Mouse (Mus musculus) induced T-regulatory cell, adult 2 months (primary cell): Measurements from ENCODE around the gene Gpr150.

Source experiments
- DNase-seq: peaks from one replicate; pipeline ENCODE4 v3.0.0-alpha.2; 2012; ENCODE audit warnings: low read depth

Gene Gpr150

DNA sequence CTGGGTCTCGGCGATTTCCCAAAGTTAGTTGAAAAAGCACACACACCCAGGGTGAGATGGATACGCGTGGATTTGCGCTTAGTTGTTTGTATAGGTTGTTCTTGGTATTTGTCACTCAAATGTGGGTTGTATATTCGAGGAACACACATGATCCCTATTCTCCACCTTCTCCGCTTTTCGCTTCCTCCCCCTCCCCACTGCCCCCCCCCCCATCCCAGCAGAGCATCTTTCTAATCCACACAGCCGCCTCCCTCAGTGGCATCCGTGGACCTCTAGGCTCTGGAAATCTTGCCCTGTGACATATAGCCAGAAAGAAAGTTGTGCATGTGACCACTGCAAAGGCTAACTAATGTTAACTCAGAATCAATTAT lies at the start of gene Gpr150:
Gpr150 (minus strand) TSS at position 101 of the 371 bp plus-strand sequence.
- DNase-seq: no peak

DNA sequence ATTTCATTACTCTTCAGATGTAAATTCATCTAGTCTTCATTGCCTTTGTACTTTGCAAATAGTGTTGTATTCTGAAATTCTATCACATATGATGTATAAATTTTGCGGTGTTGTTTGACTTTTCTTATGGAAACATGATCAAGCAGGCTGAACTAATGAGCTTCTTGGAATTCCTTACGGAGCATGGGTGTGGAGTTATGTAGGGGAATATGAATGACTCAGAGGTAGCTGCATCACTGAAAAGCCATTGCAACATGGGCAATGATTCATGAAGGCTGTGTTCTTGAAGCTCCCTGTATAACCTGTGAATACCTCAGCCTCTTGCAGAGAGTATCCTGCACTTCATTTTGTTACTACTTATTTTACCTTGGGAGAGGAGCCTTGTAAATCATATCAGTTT lies 45.2 kb upstream of the Gpr150 start:
- DNase-seq: no peak

DNA sequence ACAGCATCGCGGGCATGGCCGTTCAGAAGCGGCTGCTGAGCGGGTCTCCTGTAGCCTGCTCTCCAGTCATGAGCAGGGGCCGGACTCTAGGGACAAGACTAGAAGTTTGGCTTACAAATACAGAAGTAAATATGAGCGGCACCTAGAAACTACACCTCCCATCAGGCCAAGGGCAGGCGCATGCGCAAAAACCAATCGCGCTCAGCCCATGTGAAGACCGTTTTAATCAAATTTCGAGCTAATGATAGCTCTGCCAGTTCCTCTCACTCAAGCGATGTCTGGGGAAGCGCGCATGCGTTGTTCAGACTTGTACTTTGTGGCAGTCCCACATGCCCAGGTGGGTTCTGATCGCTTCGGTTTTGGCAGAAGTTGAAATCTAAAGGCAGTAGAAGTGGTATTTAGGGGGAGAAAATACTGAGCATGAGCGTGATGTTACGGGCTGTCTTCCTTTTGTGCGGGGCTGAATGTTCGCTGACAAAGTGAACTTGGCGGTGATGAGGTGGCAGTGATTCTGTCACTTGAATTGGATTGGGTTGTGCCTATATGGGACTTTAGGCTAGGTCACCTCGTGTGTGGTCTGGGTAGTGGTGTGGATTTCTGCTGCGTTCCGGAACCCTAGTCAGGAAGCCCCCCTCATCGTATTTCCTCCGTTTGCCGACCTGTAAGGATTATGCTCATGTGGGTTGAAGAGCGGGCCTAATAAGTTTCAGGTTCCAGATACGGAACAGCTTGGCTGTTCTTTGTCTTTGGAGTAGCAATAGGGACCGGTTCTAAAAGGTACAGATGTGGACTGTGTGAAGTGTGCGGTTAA lies 41.9 kb upstream of the Gpr150 start, which contains the start of the genes Arsk and Ttc37:
Arsk (minus strand) TSS at position 168 of the 811 bp plus-strand sequence.
Ttc37 (plus strand) TSS at position 242 of the 811 bp plus-strand sequence.
- peak; percentile 98 for DNase-seq

DNA sequence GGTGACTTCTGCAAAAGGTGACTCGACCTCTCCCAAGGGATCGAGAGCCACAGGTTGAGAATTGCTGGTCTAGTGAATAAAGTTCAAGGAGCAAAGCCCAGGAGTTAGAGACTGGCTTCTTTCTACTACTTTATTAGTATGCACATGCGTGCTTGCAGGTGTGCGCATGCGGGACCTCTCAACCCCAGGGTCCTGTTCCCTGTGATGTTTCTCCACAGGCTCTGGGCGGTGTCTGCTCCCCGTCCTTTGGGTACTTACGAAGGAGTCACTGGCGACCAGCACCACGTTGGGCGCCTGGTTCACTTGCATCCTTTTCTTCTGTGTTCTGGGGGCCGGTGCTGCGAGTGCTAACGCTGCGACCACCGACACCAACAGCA lies 41.3 kb upstream of the Gpr150 start:
- no peak for DNase-seq

DNA sequence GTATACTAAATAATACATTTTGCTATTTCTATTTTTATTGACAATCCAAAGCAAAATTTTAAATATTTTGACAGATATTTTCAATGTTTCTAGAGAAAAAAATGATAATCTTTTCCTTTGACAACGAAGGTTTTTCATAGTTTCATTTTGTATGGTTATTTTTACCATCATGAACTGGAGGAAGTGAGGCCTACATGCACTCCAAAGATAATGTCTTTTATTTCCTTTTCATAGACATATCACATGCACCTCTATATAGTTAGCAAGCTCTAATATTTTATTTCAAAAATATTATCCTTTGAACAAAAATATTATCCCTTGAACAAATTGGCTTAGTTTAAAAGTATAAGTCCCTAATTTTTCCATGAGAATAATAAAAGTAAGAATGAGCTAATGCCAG lies 17.5 kb upstream of the Gpr150 start:
- no peak for DNase-seq

DNA sequence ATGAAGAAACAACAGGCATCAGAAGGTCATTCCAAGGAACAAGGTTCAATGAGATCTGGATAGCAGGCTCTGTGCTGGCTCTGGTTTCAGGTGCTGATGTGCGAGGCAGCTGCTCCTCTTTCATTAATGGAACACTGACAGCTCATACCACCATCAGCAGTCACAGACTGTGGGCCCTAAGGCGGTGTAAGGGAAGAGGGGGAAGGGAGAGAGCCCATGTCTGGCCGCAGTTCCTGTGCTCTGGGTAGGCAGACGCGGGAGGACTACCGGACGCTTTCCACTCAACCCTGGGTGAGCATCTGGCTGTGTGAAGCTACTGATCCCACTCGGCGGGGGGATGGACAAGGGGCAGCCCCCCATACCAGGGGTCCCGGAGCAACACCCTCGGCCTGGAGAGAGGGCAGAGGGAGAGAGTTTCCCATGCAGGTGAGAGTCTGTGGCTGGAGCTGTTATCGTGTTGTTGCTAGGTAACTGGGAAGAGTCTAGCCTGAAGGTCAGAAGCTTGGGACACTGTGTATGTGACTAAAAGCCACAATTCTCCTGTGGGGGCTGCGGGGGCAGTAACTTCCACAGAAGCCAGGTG lies 7.7 kb upstream of the Gpr150 start:
- no peak for DNase-seq

DNA sequence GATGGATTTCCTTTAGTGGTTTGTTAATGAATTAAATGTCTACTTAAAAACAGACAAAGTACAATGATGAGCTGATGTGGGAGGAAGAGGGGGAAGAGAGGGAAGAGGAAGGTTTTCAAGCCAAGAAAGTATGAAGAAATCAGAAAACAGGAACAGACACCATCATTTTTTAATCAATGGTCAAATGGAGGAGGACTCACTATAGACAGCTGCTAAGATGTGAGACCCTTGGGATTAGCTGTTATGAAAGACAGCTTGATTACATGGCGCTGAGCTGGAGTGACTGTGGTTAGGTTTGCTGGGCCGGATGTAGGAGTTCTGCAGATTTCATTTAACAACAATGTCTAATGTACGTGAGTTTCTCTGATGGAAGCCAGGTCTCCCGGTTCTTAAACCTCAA lies 6.8 kb upstream of the Gpr150 start:
- DNase-seq: no peak

DNA sequence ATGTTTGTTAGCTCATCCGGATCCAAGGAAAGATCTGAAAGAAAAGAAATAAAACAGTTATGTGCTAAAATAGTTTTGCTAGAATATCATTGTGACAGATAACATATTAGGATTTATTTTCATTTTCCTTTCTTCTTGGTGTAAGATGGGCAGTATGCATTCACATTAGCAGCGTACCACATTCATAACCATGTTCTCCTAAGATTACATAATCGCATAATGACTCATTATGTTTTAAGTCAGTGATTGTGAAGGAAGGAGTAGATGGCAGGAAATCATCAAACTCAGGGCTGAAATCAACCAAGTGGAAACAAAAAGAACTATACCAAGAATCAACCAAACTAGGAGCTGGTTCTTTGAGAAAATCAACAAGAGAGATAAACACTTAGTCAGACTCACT lies 5.8 kb upstream of the Gpr150 start:
- no peak for DNase-seq

DNA sequence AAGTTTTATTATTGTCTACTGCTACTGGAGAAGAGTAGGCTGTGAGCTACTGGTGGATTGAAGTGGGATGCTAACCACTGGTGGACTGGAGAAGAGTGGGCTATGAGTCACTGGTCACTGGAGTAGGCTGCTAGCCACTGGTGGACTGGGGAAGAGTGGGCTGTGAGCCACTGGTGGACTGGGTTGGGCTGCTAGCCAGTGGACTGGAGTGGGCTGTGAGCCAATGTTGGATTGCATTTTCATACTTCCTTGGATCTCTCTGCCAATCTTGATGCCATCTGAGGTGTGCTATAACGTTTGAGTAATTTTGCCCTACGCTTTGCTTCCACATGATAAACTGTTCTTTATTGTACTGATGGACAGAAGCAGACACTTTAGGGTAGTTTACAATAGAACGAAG lies 5.3 kb upstream of the Gpr150 start:
- DNase-seq: no peak

DNA sequence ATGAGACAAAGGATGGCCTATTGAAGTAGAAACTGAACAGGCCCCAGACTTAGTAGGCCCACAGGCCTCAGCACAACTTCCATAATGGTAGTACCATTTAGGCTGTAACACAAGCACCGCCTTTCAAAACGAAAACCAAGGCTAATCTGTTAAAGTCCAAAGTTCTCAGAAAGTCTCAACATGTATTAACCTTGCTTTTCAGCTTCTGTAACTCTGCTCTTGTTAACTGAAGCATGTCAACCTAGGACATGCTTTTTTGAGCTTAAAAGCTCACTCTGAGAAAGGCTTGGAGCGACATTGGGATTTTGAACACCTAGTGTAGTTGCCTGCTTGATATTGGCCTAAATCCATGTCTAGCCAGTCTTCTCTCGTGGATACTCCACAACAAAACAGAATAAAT lies 2.8 kb upstream of the Gpr150 start:
- DNase-seq: no peak

DNA sequence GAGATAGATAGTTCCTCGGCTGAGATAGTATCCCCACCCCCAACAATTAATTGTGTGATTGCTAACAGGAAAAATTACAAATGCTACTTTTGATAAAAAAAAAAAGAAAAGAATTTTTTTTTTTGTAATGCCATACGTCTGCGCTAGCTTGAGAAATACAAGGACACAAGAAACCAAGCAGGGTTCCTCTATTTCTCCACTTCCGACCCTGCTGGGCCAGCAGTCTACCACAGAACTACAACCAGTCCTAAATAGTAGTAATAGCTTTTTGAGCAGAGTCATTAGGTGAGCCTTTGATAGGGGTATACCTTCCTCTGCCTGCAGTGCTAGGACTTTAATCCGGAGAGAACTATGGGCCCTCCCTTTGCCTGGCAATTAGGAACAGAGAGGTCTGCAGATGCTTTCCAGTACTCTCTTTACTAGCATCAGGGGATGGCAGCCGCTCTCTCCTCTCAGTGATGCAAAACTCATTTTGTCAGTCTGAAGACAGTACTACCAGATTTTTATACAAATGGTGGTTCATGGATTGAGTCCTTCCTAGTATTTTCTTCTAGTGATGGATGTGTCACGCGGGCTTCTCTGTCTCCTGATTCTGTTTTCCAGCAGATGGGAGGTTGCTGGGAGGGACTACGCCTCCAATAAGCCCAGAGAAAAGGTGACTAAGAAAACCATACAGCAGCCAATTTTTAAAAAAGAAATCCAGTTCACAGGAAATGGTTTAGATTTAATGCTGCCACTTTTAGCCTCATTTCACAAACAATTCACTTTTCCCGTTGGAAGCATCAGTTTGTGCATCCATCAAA lies 672 bp upstream of the Gpr150 start:
- no peak for DNase-seq

DNA sequence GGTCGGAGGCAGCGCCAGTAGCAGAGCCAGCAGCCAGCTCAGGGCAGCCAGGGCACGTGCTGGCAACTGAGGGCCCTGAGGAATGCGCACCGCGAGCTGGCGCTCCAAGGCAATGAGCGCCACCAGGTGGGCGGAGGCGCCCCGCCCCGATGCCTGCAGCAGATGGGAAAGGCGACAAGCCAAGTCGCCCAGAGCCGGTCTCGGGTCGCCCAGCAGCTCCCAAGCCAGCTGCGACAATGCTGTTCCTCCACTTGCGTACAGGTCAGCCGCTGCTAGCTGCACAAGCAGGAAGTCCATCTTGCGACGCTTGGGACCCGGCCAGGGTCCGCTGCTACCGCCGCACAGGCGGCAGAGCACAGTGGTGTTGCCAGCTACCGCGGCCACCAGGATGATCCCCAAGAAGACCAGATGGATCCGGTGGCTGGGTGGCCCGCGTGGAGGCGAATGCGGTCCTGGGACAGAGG lies 503 bp downstream of the Gpr150 start:
- peak; percentile 62 for DNase-seq

DNA sequence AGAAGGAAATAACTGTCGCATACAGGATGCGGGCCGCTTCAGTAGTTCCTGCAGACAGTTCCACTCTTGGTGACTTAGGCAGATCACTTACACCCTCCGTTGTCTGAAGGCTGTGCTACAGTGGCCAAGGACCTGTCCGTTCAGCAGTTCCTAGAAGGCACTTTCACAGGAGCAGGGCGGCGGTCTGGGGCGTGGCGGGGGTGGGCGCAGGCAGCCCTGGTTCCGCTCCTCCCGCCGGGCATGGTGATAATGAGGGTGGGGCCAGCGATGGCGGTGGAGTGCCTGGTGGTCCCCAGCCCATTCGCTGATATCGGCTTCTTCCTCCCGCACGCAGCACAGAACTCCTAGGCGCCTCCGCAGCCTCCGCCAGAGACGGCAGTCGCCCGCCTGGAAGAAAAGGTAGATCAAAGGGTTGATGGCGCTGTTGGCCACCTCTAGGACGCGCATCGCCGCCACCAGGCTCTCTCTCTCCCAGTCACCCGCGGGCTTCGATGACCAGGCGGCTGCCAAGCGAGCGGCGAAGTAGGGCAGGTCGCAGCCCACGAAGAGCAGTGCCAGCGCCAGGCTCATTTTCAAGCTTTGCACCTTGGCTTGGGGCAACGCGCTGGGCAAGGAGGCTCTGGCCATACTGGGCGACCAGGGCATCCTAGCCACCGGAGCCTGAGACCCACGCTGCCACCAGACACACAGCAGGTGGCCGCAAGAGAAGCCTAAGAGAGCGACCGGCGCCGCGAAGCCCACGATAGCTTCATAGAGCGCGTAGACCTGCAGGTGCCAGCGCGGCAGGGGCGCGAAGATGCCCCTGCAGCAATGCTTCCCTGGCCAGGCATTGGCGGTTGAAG lies 1.2 kb downstream of the Gpr150 start:
- peak; percentile 26 for DNase-seq

DNA sequence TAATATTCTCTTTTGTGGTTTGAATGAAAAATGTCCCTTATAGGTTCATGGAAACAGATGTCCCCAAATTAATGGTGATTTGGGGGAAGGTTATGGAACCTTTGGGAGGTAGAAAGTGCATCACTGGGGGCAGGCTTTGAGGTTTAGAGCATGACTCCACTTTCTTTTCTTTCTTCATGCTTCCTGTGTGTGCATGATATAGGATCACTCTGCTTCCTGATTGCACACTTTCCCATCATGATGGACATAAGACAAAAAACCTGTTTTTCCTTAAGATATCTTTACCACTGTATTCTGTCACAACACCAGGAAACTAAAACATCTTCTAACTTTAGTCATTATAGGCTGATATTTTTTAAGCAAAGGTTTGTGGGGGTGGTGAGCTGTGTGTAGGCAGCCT lies 11.8 kb downstream of the Gpr150 start:
- no peak for DNase-seq

DNA sequence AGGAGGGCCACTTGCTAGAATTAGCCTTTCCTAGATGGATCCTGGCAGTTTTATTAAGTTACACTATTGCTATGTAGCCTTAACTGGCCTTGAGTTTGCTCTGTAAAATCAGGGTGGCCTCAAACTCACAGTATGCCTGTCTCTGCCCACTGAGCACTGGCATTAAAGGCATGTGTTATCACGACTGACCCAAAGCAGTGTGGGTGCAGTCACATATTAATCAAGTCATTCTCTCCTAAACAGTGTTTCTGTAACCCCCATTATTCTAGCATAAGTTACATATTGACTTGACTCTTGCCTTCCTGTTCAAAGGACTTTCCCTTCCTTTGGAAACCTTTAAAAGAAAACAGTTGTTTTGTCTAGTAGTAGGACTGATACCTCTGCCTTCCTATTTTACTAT lies 14.3 kb downstream of the Gpr150 start:
- no peak for DNase-seq

DNA sequence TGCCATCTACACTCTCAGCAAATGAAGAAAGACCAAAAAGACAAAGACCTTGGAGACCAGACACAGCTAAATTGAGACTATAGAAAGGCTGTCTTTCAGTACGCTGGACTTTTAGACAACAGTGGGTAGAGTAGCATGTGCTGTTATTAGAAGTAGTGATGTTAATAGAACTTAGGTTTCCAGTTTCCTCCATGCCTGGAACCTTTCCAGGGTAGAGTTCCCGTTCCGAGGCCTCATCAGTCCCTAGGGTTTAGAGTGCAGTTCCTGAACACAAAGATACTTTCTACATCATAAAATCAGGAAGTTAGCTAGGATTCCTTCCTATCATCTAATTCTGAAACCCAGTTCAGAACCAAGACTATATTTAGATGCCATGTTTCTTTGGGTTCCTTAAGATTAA lies 32.2 kb downstream of the Gpr150 start:
- no peak for DNase-seq

DNA sequence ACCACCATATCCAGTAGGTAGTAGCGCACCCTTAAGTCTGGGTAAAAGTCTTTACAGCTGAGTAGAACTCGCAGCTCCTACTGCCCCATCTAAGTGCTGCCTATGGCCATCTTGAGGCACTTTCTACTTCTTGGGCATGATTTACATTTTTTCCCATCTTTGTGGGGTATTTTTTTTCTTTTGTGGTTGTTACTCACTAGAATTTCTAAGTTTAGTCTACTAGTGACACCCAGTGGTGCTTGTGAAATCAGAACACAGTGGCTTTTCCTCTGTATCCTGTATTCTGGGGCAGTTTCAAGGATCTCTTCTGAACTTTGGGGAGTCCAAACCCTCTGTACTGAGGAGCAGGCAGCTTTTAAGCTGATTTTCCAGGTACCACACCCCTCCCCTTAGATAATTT lies 35.0 kb downstream of the Gpr150 start:
- peak; percentile 22 for DNase-seq

DNA sequence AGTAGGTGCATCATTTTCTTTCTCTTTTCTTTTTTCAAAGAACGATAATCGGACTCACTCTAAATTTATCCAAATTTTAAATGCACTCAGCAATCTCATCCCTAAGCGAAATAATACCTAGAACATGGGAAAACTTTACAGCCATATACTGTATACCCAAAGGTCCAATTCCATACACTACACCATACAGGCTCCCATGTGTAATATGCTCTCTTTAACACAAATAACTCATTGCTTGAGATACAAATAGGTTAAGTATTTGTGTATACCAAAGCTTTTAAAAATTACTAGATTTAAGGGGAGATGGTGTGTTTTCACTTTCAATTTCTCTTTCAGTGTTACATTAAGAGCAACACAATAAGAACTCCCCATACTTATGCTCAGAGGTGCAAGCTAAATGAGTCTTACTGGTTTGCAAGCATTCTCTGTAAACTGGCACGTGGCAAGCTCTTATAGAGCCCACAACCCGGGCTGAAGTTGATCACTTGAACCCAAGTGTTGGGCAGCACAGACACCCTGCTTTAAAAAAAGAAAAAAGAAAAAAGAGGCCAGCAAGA lies 37.9 kb downstream of the Gpr150 start:
- DNase-seq: no peak

DNA sequence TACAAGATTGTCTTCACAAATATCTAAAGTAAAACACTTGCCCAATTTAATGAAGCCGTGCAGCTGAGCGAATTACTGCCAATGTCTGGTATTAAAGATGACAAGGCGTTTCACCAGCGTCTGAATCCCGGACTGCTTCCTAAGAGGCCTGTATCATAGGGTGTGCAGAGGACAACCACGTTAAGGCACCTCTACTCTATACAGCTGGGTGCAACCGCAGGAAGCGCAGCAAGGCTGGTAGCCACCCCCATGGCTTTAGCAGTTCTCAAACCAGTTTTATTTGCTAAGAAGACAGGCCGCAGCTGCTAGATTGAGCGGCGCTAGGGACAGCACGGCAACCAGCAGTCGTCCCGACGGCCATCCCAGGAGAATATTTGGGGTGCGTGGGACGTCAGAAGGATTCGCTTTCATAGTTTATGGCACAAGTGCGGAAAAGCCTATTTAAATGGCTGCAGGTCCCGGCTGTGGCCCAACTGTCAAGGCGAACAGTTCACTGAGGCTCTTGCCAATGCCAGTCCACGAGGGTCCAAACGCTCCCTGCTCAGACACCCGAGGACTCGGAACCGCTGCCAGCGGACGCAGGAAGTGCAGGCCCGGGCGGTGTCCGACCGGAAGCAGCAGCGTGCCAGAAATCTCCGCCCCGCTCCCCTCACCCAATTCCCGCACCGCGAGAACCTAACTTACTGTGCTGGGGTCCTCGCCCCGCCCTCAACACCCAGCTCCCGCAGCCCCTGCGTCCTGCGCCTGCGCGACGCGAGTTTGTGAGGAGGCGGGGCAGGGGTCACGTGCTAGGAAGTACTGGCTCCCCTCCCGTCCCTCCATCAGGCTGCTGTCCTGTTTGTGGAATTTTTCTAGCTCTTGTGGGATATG lies 38.6 kb downstream of the Gpr150 start, which contains the start of gene Rfesd:
Rfesd (minus strand) TSS at position 746 of the 870 bp plus-strand sequence.
- peak; percentile 99 for DNase-seq

DNA sequence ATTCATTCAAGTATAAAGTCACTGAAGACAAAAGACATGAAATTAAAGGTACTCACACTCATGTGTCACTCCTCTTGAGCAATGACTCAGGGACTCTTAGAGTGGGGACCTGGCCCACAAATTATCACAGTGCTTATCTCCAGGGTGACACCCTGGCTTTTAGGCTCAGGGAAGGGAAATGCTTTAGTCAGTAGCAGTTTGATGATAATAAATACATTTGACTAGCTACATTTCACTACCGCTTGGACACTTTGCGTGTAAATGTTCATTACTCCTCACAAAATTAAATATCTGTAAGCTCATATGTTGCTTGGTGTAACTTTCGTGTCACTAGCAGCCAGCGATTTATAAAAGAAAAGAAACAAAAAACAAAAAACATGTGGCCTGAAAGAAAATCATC lies 39.3 kb downstream of the Gpr150 start:
- peak; percentile 57 for DNase-seq

DNA sequence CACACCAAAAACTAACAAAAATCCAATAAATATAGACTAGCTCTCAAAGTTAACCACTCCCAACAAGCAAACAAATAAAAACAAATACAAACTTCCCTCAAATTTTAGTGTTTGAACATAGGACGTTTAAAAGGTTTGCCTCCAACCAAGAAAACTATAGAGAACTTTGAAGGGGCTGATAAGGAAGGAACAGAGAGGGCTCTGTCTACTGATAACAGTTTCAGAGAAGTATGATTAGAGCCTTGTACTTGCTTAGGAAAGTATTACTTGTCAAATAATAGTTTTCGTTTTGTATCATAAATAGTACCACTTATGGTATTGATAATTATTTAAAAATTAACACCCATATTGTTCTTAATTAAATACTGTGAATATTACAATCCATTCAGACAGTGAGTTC lies 42.3 kb downstream of the Gpr150 start:
- DNase-seq: no peak
